Mouse (Mus musculus) forebrain, embryonic 10.5 days (tissue): ENCODE measurements around the gene Irf9. TPM values are rescaled to one million over a fixed set of nuclear protein-coding genes. Genes with fewer than 3 reads are reported as not detected.

Experiments
- DNase-seq: peaks from one replicate; pipeline ENCODE4 v3.0.0-alpha.2; 2017; ENCODE audit warnings: low spot score; ENCODE audit errors: extremely low spot score
- H3K27ac ChIP-seq: fragments of 300-500 bp; sonication (generic); 2 replicates; pipeline ENCODE4 v1.5.1; 2016; ENCODE audit warnings: mild to moderate bottlenecking
- H3K27me3 ChIP-seq: fragments of 300-500 bp; sonication (generic); 2 replicates; pipeline ENCODE4 v1.6.1; 2016; ENCODE audit warnings: mild to moderate bottlenecking; ENCODE audit not compliant: poor library complexity, severe bottlenecking
- H3K36me3 ChIP-seq: fragments of 300-500 bp; sonication (generic); replicated peaks from 2 replicates; pipeline ENCODE4 v1.6.1; 2016; ENCODE audit warnings: mild to moderate bottlenecking, moderate library complexity
- H3K4me1 ChIP-seq: fragments of 300-500 bp; sonication (generic); 2 replicates; pipeline ENCODE4 v1.6.1; 2016
- H3K4me3 ChIP-seq: fragments of 300-500 bp; sonication (generic); 2 replicates; pipeline ENCODE4 v1.5.1; 2016; ENCODE audit warnings: mild to moderate bottlenecking, moderate library complexity
- H3K9me3 ChIP-seq: fragments of 300-500 bp; sonication (generic); 2 replicates; pipeline ENCODE4 v1.6.1; 2016; ENCODE audit warnings: mild to moderate bottlenecking, moderate library complexity
- WGBS: fragments of 180-500 bp; shearing (Covaris S2); methylation state at CpG from one replicate; pipeline ENCODE4 v1.1.7; 2016; 5-methylcytosine and 5-hydroxymethylcytosine counted together
- polyA plus RNA-seq: library from polyadenylated mRNA; unstranded; fragments of >200 nt; fragmentation: Nextera tagmentation; extraction: Ambion mirVana; gene quantifications from 2 replicates; pipeline ENCODE4 v1.2.1, GENCODE M21; 2016

The Irf9 gene
- polyA plus RNA-seq, 1 experiment from 2014 or later: 7.3 TPM

DNA sequence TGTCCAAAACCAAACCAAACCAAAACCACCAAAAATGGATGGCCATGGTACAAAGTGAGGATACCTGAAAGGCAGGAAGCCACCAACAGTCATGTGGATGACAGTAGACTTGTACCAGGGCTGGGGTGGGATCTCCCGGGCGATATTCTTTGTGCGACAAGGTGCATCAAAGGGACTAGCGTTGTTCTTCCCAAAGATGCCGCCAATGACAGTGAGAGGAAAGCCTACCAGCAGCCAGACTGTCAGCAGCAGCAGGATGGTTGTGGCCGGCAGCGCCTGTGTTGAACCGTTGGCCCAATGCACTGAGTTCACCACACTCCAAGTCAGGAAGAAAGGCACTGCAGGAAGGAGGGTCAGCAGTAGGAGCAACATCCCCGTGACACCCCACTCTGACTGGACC is 34.4 kb downstream of the Irf9 start, which contains the start of gene Gm49378:
TSS of gene Gm49378 (minus strand) at position 101 of the 400 bp plus-strand sequence.
- Histone ChIP-seq H3K4me3 (no peak within 1 kb of the TSS), H3K9me3 (no peaks in the 10 kb centered on the region), H3K27me3 (no peaks in the 10 kb centered on the region), H3K36me3 (peaks cover 76% of the 10 kb centered on the region), H3K4me1 (peaks cover 40% of the 10 kb centered on the region), H3K27ac (no peak within 1 kb of the TSS)
- no peak for DNase-seq
- WGBS: 95% methylated on average over 9 of the region's 9 CpGs

DNA sequence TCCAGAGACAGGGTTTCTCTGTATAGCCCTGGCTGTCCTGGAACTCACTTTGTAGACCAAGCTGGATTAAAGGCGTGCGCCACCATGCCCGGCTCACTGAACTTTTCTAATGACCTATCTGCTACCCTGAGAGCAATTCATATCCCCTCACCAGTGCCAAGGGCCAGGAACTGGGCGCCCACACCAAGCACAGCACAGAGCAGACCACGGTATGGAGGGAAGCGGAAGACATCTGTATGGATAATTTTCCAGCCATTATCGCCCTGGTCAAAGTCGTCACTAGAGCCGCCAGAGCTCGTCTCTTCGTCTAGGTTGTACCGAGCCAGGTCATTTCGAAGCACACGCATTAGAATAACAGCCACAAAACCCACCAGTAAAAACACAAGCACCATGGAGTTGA is 37.4 kb downstream of the Irf9 start:
- peaks cover 66% of the 10 kb centered on the region for H3K36me3 ChIP-seq
- H3K4me3 ChIP-seq: no peak overlapping the region
- DNase-seq: no peak
- H3K4me1 ChIP-seq: peaks cover 38% of the 10 kb centered on the region
- H3K27me3 ChIP-seq: no peaks in the 10 kb centered on the region
- no peak overlapping the region for H3K27ac ChIP-seq
- no peaks in the 10 kb centered on the region for H3K9me3 ChIP-seq
- whole genome bisulfite sequencing: 94% methylated on average over 14 of the region's 14 CpGs

DNA sequence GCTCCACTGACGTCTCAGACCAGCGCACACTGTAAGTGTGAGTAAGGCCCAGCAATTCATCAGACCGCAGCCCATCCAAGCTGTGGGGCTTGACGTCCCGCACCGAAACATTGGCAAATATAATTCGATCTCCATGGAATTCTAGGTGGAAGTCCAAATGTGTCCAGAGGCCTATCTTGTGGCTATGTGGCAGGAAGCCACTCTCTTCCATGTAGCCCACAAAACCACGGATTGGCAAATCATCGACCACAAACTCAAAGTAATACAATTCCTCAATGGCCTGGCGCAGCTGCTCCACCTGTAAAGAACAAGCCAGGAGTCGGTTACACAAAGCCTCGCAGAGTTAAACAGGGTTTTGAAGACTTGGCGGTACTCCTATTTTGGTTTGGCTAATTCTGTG is 37.9 kb downstream of the Irf9 start:
- 96% methylated on average over 13 of the region's 13 CpGs for WGBS
- peaks cover 67% of the 10 kb centered on the region for H3K36me3 ChIP-seq
- DNase-seq: no peak

DNA sequence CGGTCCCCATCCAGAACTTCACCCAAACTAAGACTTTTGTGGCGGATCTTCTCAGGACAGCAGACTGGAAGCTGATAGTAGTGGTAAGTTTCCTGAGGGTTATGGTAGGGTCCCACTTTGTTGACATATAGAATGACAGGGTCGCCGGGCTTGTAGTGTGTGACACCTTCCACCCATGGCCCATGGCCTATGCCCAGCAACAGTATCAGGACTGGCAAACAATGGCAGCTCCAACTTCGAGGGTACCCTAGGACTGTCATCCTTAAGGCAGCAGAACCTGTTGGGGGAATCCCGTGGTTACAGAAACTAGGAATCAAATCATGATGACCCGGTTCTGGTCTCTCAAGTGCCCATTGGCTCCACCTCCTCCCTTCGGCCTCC is 39.3 kb downstream of the Irf9 start:
- 22% methylated on average over 8 of the region's 8 CpGs for WGBS
- Histone ChIP-seq H3K36me3 (peaks cover 67% of the 10 kb centered on the region), H3K27ac (peak overlapping the region; percentile 100)

More for the DNA sequence above, 37.9 kb downstream of the Irf9 start:
- no peak overlapping the region for H3K27ac ChIP-seq
- peaks cover 34% of the 10 kb centered on the region for H3K4me1 ChIP-seq
- H3K27me3 ChIP-seq: no peaks in the 10 kb centered on the region
- H3K4me3 ChIP-seq: no peak overlapping the region
- H3K9me3 ChIP-seq: no peaks in the 10 kb centered on the region

DNA sequence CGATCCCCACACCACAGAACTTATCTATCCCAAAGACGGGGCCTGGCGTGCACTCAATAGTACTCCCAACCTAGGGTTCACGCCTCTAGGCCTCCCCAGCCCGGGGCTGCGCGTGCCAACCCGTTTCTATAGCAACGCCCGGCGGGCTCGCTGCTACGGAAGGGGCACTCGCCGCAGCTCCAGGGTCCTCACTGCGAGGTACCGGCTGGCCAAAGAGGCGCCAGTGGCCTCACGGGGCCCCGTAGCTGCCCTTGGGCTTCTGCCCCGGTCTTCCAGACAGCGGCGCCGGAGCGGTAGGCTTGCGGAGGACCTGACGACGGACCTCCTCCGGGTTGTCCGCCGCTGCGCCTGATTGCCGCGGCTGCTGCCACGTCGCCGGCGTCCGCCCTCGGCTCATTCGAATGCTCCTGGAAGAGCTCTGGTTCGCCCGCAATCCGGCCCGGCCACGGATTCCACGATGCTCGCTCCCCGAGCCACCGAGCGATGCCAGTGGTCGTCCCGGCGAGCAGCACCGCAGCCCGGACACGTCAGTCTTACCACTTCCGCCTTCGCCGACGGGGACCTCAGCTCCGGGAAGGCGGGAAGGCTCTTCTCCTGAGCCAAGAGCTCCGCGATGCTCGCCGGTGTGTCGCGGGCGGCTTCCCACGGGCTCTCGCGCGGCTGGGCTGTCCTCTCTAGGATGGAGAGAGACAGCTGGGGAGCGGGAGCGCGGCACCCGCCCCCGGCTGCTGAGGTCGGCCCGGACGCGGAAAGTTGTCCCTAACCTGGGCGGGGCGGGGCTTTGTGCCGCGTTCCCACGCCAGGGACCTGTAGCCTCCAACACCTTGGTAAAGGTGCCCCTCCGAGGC is 39.9 kb downstream of the Irf9 start, which contains the start of gene Tm9sf1:
TSS of gene Tm9sf1 (minus strand) at position 747 of the 848 bp plus-strand sequence.
- Histone ChIP-seq H3K4me3 (peak within 1 kb of the TSS; percentile 97), H3K36me3 (peaks cover 62% of the 10 kb centered on the region), H3K27ac (peak within 1 kb of the TSS; percentile 100), H3K4me1 (peaks cover 32% of the 10 kb centered on the region), H3K27me3 (no peaks in the 10 kb centered on the region), H3K9me3 (no peaks in the 10 kb centered on the region)
- DNase-seq: peak; percentile 85
- WGBS: under 1% methylated on average over 89 of the region's 89 CpGs

More for the DNA sequence above, 39.3 kb downstream of the Irf9 start:
- no peaks in the 10 kb centered on the region for H3K27me3 ChIP-seq
- peak overlapping the region; percentile 97 for H3K4me3 ChIP-seq
- no peak for DNase-seq
- H3K4me1 ChIP-seq: peaks cover 32% of the 10 kb centered on the region
- H3K9me3 ChIP-seq: no peaks in the 10 kb centered on the region

DNA sequence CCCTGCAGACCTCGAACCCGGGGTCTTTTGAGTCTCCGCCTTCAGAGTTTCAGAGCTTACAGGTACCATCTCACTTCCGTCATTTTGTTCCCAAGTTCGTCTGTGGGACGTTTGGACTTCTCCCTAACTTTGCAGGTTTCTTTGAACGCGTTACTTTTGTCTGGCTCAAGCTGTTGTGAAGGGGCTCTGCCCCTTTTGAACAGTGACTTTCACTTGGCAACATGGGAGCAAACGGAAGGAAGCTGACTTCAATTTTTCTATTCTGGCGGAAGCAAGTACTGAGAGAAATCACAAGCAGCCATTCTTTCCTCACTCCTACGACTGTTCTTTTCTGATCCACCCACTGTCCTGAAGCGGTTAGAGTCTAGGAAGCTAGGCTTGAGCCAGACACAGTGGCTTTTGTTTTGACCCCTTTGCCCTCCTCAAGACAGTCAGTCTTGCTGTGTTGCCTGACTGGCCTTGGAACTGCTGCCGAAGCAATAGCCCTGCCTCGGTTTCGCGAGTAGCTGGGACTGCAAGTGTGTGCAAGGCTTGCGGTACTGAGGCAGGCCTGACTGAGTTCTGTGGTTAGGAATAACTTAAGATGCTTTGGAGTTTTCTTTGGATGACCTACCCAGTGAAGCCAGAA is 41.0 kb downstream of the Irf9 start:
- Histone ChIP-seq H3K4me3 (peak overlapping the region; percentile 97), H3K27ac (peak overlapping the region; percentile 100), H3K36me3 (peaks cover 51% of the 10 kb centered on the region), H3K4me1 (peaks cover 32% of the 10 kb centered on the region), H3K9me3 (no peaks in the 10 kb centered on the region), H3K27me3 (no peaks in the 10 kb centered on the region)
- no peak for DNase-seq
- 34% methylated on average over 17 of the region's 17 CpGs for WGBS

DNA sequence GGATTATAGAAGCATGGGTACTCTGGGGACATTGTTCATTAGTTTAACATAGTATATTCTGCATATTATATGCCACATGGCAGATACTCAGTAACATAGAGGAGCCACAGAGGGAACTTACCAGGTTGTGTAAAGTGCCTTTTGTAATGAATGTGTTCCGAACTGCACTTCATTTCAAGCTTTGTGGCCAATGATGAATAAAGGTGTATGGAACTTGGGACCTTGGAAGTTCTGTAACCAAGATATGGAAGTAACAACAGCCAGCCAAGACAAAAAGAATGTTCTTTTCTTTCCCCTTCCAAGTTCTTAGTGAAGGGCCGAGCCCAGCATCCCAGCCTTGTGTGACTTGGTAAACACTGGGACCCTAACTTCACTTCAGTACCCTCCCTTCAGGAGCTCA is 46.5 kb downstream of the Irf9 start, which contains the start of gene Tssk4:
TSS of gene Tssk4 (plus strand) at position 301 of the 400 bp plus-strand sequence.
- Histone ChIP-seq H3K27ac (no peak within 1 kb of the TSS), H3K4me3 (no peak within 1 kb of the TSS), H3K9me3 (no peaks in the 10 kb centered on the region), H3K4me1 (peaks cover 5% of the 10 kb centered on the region), H3K36me3 (peaks cover 24% of the 10 kb centered on the region), H3K27me3 (no peaks in the 10 kb centered on the region)
- WGBS: 97% methylated on average over 2 of the region's 2 CpGs
- no peak for DNase-seq

DNA sequence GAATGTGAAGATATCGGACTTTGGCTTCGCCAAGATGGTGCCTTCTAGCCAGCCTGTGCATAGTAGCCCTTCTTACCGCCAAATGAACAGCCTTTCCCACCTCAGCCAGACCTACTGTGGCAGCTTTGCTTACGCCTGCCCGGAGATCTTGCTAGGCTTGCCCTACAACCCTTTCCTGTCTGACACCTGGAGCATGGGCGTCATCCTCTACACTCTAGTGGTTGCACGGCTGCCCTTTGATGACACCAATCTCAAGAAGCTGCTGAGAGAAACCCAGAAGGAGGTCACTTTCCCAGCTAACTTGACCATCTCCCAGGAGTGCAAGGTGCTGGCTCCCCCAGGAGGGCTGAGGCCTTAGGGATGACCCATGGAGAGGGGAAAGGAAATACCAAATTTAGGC is 48.2 kb downstream of the Irf9 start:
- Histone ChIP-seq H3K4me1 (no peaks in the 10 kb centered on the region), H3K4me3 (no peak overlapping the region)

DNA sequence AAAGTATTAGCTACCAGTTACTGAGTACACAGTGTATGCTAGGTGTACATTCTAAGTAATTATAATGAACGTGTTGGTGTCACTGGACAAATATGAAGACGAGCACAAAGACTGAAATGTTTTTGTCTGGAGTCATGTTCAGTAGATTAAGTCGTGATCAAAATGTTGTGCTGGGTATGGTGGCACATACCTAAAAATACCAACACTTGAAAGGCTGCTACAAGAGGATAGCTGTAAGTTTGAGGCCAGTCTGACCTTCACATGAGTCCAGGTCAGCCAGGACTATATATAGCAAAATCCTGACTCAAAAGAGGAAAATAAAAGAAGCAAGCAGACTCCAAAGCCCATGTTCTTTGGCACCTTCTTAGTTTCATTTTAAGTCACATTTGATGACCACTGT is 53.6 kb downstream of the Irf9 start:
- DNase-seq: no peak
- H3K4me3 ChIP-seq: no peak overlapping the region
- H3K9me3 ChIP-seq: no peaks in the 10 kb centered on the region
- 89% methylated on average over 3 of the region's 3 CpGs for WGBS
- no peaks in the 10 kb centered on the region for H3K27me3 ChIP-seq
- peaks cover 32% of the 10 kb centered on the region for H3K36me3 ChIP-seq
- H3K27ac ChIP-seq: no peak overlapping the region
- H3K4me1 ChIP-seq: peaks cover 13% of the 10 kb centered on the region

More for the DNA sequence above, 48.2 kb downstream of the Irf9 start:
- no peak for DNase-seq
- no peak overlapping the region for H3K27ac ChIP-seq
- no peaks in the 10 kb centered on the region for H3K27me3 ChIP-seq
- H3K9me3 ChIP-seq: no peaks in the 10 kb centered on the region
- WGBS: 87% methylated on average over 7 of the region's 7 CpGs
- H3K36me3 ChIP-seq: peaks cover 12% of the 10 kb centered on the region

DNA sequence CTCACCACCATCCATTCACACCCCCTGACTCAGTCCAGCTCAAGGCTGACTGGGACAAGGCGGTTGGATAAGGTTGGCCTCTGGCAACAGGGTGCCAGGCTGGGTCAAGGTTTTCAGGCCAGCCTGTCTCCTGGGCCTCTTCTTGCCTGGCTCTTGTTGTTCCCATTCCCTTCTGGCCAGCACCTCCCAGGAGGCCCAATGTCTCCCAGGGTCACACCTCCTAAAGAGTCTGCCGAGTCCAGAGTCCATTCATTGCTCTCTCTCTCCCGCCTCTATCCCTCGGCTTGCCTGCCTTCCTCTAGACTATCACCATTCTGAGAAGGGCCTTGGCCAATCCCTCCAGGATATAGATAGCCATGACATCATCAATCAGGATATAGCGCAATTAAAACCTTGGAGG is 54.6 kb downstream of the Irf9 start:
- peaks cover 43% of the 10 kb centered on the region for H3K36me3 ChIP-seq
- H3K4me1 ChIP-seq: peaks cover 13% of the 10 kb centered on the region
- WGBS: 94% methylated on average over 5 of the region's 5 CpGs
- H3K27ac ChIP-seq: no peak overlapping the region
- DNase-seq: no peak
- H3K4me3 ChIP-seq: no peak overlapping the region
- no peaks in the 10 kb centered on the region for H3K27me3 ChIP-seq
- no peaks in the 10 kb centered on the region for H3K9me3 ChIP-seq

Other genes starting within 250 kb of the Irf9 start
- gene Dhrs4, start 124.8 kb upstream of the Irf9 start, polyA plus RNA-seq: 67.2 and 71.0 TPM in 2 replicates
- gene Carmil3, start 112.9 kb upstream of the Irf9 start, polyA plus RNA-seq: 5.1 TPM in 2 replicates
- 0.05 and 0.14 TPM in 2 replicates for gene Cpne6, start 93.1 kb upstream of the Irf9 start, polyA plus RNA-seq
- gene Nrl, start 78.6 kb upstream of the Irf9 start, polyA plus RNA-seq: not detected in 2 replicates
- 18.3 and 20.0 TPM in 2 replicates for gene Pck2, start 63.3 kb upstream of the Irf9 start, polyA plus RNA-seq
- 68.1 and 73.3 TPM in 2 replicates for gene Dcaf11, start 43.6 kb upstream of the Irf9 start, polyA plus RNA-seq
- gene A730061H03Rik, start 43.2 kb upstream of the Irf9 start, polyA plus RNA-seq: not detected in 2 replicates
- not detected in 2 replicates for gene Fitm1, start 28.0 kb upstream of the Irf9 start, polyA plus RNA-seq
- 90.9 and 94.3 TPM in 2 replicates for gene Psme1, start 25.4 kb upstream of the Irf9 start, polyA plus RNA-seq
- gene Emc9, start 18.3 kb upstream of the Irf9 start, polyA plus RNA-seq: 5.3 and 5.4 TPM in 2 replicates
- 154 and 171 TPM in 2 replicates for gene Psme2, start 12.5 kb upstream of the Irf9 start, polyA plus RNA-seq
- 20.5 and 21.3 TPM in 2 replicates for gene Rnf31, start 11.9 kb upstream of the Irf9 start, polyA plus RNA-seq
- gene Rec8, start 14.5 kb downstream of the Irf9 start, polyA plus RNA-seq: 5.6 and 5.7 TPM in 2 replicates
- 110 and 123 TPM in 2 replicates for gene Ipo4, start 32.4 kb downstream of the Irf9 start, polyA plus RNA-seq
- gene Gm49378, start 34.3 kb downstream of the Irf9 start, polyA plus RNA-seq: 0.98 and 1.00 TPM in 2 replicates
- gene Tm9sf1, start 40.2 kb downstream of the Irf9 start, polyA plus RNA-seq: 78.3 and 78.7 TPM in 2 replicates
- gene Tssk4, start 46.6 kb downstream of the Irf9 start, polyA plus RNA-seq: 0.58 and 1.1 TPM in 2 replicates
- gene Mdp1, start 56.9 kb downstream of the Irf9 start, polyA plus RNA-seq: 62.4 and 63.7 TPM in 2 replicates
- 59.9 and 62.4 TPM in 2 replicates for gene Gmpr2, start 68.4 kb downstream of the Irf9 start, polyA plus RNA-seq
- gene Nedd8, start 68.6 kb downstream of the Irf9 start, polyA plus RNA-seq: 664 and 665 TPM in 2 replicates
- gene Tinf2, start 78.2 kb downstream of the Irf9 start, polyA plus RNA-seq: 78.8 and 79.7 TPM in 2 replicates
- gene Tgm1, start 110.4 kb downstream of the Irf9 start, polyA plus RNA-seq: 0.26 and 0.44 TPM in 2 replicates
- 30.2 and 31.5 TPM in 2 replicates for gene Rabggta, start 118.7 kb downstream of the Irf9 start, polyA plus RNA-seq
- gene Dhrs1, start 142.1 kb downstream of the Irf9 start, polyA plus RNA-seq: 59.1 and 62.5 TPM in 2 replicates
- gene Nop9, start 142.1 kb downstream of the Irf9 start, polyA plus RNA-seq: 63.0 and 68.4 TPM in 2 replicates
- 0.33 TPM in 1 of 2 replicates, not detected in the other for gene Cideb, start 154.9 kb downstream of the Irf9 start, polyA plus RNA-seq
- 0.19 and 0.28 TPM in 2 replicates for gene Ltb4r2, start 157.9 kb downstream of the Irf9 start, polyA plus RNA-seq
- gene Ltb4r1, start 162.4 kb downstream of the Irf9 start, polyA plus RNA-seq: 0.26 TPM in 2 replicates
- gene Adcy4, start 180.5 kb downstream of the Irf9 start, polyA plus RNA-seq: 4.6 and 5.4 TPM in 2 replicates
- gene Ripk3, start 185.3 kb downstream of the Irf9 start, polyA plus RNA-seq: 8.0 and 10.2 TPM in 2 replicates
- gene Nfatc4, start 219.6 kb downstream of the Irf9 start, polyA plus RNA-seq: 37.9 and 39.1 TPM in 2 replicates